Mouse (Mus musculus) brain, embryonic 18.5 days (tissue): ENCODE data around the gene Cdk5rap3.

Source experiments
- DNase-seq: peaks from one replicate; pipeline ENCODE4 v3.0.0-alpha.2; 2012; ENCODE audit warnings: low read depth, low spot score

Gene Cdk5rap3

DNA sequence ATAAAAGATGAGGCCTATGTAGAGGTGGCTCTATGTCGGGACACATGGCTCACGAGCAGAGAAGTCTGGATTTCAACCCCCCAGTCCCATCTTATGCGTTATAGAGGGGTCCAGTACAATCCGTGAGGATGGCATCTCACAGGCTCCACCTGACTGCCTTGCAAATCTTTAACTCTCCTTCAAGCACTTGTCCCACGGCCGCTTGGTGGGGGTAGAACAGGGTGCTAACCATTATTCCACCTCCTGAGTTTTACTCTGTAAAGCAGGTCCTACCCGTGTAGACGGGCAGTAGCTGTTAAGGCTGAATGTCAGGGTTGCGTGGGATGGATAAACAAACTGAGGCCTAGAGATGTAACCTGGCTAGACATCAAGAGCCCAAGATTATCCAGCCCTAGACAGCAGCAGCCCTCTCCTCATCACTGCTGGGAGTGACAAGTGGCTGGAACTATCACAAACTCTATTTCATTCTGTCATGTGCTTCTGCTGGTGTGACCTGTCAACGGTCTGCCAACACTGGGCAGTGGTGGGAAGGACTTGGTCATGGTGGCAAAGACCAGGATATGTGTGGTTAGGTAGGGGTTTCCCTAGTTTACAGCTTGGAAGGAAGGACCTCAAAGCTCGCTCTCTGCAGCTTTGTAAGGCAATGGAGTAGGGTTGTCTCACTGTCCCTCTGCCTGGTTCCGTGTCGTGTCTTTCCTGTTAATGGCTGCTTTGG lies 17.4 kb upstream of the Cdk5rap3 start:
- DNase-seq, result no peak

DNA sequence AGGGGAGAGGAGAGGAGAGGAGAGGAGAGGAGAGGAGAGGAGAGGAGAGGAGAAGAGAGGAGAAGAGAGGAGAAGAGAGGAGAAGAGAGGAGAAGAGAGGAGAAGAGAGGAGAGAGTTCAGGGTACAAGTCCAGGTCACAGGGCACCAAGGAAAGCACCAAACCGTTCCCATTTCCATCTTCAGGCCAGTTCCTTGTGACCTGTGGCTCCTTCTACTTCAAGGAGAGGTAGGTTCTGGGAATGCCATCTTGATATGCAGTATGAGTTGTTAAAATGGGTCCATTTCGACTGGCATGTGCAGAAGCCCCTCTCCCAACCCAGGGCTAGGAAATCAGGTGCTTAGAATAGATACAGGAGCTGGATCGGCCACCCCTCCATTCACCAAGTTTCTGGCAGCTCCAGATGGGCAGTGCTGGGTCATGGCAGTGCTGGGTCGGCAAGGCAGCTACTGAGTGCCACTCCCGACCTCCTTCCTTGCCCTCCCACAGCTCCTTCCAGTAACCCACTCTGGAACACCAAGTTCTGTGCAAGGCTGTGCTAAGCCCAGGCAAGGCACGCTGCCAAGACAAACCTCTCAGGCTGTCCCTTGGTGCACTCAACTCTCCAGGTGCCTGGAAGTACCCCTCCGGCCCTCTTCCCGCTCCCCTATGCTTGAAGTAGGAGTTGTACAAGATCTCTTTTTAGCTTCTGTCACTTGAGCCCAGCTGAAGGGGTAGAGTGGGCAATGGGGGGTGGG lies 15.2 kb upstream of the Cdk5rap3 start:
- no peak for DNase-seq

DNA sequence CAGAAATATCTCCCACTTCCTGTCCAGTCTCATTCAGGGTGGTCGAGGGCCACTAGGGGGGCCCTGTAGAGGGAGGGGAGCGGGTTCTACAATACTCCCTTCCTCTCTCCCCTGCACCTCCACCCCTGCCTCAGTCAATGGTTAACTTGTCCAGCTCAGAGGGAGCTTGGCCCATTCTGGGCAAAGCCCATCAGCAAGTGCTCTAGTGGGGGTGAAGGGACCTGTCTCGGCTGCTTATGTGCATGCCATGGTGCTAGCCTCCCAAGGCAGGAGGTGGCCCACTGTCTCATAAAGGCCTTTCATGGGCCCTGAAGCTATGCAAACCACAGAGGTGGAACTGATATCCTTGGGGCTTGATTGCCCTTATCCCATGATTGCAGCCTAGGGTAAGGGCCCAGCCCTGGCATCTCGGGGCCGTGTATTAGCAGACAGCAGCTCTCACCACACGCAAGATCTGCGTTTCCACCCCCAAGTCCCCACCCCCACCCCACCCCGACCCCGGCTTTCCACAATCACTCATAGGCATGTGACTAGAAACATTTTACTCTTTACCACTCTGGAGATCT lies 13.6 kb upstream of the Cdk5rap3 start:
- no peak for DNase-seq

DNA sequence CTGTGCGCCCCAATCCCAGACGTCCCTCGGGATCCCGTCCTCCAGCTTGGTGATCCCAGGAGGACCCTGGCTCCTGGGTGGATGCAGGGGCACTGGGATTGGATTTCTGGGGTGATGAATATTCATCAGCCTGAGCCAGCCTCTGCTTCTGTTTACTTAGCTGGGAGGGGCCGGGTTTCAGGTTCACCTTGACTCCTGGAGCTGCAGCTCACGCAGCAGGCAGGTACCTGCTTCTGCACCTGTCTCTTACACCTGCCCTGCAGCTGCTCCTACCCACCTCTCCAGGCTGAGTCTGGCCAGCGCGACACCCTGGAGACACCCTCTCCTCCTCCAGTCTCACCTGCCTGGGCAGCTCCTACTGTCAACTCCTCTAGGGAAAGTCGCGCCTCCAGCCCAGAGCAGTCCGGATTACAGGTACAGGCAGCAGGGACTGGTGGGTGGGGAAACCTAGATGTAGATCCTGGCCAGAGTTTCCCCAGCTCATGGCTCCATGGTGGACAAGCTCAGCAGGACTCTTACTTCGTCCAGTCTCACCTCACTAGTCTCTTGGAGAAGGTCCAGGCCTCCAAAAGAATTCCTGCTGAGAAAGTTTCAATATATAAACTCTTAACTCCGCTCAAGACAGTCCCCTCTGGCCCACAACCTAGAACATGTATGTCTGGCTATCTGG lies 12.9 kb upstream of the Cdk5rap3 start:
- no peak for DNase-seq

DNA sequence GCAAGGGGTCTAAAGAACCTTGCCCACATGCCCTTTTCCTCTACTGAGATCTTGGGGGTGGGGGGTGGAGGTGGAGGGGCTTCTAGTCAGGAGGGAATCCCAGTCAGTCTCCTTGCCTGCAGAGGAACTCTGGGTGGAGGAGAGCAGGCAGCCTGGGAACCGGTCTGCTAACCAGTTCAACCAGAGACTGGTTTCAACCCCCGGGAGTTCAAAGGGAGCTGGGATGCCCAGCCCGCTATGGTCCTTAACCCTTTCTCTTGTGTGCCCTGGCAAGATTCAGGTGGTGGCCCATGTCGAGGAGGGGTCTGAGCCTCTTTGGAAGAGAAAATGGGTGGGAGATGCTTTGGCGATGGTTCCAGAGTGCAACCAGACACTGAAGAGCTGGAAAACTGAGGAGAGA lies 12.4 kb upstream of the Cdk5rap3 start:
- no peak for DNase-seq

DNA sequence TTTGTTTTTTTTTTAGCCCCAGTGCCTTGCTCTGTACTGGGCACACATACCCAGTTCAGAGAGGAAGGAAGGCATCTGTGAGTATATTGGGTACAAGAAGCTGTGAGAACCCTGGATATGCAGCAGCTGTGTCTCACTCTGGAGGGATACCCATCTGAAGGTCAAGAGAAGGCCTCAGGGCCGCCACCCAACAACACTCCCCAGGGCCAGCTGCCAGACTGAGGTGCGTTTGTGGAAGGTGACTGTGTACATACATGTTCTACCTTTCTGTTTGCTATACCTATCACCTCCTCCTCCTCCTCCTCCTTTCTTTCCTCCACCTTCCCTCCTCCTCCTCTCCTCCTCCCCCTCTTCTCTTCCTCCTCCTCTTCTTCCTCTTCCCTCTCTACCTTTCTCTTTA lies 11.8 kb upstream of the Cdk5rap3 start, which contains the start of gene Prr15l:
Gene Prr15l, plus strand, starts transcription at position 17 of the 400 bp plus-strand sequence.
- DNase-seq, result no peak

DNA sequence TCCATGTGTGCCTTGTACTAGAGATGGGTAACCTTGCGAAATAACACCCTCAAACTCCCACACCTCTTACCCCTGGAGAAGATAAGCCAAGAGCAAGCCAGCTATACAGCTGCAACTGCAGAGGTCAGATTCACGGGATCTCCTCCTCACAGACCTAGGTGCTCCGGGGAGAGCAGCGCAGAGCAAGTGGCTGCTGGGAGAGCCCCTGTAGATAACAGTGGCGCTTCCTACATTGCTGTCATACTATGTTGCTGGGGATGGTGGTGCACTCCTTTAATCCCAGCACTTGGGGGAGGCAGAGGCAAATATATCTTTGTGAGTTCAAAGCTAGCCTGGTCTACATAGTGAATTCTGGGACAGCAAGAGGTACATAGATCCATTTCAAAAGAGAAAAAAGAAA lies 10.3 kb upstream of the Cdk5rap3 start:
- DNase-seq, result no peak

DNA sequence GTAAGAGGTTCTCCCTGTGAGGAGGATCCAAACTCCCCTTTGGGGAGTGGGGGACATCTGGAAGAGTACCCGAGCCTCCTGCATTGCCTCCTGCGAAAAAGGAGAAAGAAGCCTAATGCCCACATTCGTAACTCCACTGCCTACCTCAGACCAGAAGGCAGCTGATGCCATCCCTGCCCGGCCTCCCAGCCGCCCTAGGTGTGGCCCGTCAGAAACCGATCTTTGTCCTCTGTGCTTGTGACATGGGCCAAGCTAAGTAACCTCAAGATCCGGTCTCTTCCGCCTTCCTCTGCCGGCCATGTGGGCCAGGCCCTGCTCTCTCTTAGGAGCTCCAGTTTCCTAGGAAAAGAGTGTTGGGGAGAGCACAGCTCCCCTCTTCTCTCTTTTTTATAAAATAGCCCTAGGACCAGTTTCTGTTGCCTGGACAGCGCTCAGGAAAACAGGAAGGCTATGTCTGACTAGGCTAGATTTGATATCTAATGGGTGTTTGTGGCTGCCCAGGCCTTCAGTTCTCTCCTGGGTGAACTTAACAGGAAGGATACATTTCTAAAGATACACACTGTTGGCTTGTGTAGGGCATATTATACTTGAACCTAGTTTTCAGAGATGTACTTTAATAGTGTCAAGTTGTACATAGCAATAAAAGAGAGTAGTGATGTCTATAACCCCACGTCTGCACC lies 9.3 kb upstream of the Cdk5rap3 start:
- DNase-seq, result no peak

DNA sequence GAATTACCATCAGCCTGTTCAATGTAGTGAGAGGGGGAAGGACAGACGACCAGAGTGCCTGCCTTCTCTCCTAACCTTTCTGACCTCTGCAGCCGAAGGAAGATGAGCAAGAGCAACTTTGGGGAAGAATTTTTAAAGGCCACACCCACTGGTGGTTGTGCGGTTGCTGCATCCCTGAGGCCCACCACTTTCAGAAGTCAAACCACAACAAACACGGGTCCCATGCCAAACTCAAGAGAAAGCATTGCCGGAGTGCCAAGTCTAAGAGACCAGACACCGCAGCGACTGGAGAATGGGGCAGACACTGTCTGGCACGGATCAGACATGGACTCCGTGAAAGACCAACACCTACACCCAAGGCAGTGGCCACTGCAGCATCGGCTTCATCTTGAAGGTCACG lies 8.6 kb upstream of the Cdk5rap3 start:
- DNase-seq, result no peak

DNA sequence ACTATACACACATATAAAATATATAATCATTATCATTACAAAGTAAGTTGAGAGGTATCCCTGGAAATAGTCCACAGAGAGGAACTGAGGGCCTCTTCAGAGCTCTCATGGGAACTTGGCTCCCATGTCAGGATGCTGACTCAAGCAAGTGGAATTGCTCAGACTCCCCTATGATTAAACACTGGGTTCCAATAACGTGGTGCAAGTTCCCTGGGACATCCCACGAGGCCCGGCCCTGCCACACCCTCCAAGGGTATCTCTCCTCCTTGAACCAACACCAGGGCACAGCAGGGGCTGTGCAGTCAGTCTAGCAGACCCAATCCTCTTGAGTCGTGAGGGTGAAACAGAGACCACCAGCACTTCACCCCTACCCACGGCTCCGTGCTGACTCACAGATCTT lies 2.7 kb upstream of the Cdk5rap3 start:
- DNase-seq, result no peak

DNA sequence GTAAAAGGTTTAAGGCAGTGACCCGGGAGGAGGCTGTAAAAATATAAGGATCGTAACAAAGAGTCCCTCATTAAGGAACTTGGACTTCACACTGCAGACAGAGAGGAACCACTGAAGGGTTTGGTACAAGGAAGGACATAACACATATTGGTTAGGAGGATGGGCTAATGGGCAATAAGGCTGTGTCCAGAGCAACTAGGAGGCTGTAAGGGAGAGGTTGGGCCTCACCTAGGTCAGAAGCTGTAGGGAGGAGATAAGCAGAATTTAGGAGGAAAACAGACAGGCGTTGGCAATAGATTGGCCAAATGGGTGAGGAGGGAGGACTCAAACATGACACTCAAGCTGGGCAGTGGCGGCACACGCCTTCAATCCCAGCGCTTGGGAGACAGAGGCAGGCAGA lies 1.1 kb upstream of the Cdk5rap3 start:
- DNase-seq, result no peak

DNA sequence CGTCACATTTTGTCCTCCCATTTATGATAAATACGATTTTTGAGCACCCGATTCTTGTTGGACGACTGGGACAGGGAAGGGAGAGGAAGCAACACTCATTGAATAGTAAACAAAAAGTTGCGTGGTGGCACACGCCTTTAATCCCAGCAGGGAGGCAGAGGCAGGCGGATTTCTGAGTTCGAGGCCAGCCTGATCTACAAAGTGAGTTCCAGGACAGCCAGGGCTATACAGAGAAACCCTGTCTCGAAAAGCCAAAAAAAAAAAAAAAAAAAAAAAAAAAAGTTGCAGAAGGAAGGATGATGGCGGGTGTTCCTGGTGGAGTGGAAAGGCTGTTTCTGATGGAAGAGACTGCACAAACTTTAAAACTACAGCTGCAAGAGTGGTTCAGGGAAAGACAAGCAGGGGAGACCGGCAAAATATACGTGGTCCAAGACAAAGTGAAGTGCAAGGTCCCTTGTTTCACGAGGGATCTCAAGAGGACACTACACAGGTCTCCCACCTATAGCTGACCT lies 645 bp upstream of the Cdk5rap3 start:
- no peak for DNase-seq

DNA sequence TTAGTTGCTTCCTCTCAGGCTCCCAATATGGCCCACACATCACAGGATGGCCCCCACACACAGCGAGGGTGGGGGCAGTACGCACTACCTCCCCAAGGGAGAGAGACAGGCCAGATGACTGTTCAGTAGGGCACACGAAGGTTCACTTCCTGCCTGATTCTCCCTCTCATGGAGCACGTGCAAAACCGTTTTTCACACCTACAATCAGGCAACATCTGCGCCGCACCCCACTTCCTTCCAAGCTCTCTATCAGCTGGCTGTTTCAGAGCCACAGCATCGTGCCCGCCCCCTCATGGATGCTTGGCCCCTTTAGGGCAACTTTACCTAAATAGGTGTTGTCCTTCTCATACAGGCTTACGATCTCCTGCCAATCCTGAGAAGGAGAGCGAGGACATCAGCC lies 3.6 kb downstream of the Cdk5rap3 start:
- no peak for DNase-seq

DNA sequence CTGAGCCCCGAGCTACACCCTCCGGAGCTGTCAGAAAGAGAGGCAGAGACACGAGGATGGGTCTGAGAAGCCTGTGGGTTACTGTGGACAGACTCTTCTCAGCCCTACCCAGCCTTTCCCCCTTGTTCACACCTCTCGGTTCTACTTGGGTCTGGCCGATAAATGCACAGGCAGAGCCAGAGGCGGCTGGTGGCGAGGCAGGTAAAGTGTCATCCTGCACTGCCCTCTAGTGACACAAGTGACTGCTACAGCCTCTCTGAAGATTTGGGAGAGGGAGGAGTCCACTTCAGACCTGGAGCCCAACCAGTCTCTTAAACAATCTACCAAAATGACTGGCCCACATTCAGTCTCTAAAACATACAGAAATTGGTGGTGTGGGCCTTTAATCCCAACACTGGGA lies 6.3 kb downstream of the Cdk5rap3 start:
- no peak for DNase-seq

DNA sequence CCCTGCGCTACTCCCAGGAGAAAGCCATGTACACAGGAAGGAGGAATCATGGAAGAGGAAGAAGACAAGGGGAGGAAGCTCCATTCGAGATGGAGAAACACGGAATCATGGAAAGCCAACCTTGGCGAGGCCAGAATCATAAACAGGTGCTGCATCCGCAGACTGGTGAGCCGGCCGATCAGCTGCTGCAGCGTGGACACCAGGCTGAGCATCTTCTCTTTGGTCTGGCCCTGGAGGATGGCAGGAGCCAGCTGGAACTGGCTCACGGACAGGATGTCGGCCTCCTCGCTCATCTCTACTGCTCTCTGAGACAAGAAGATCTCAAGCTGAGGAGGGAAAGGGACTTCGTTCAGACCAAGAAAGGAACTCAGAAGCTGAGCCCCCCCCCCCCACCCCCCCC lies 7.7 kb downstream of the Cdk5rap3 start:
- no peak for DNase-seq

DNA sequence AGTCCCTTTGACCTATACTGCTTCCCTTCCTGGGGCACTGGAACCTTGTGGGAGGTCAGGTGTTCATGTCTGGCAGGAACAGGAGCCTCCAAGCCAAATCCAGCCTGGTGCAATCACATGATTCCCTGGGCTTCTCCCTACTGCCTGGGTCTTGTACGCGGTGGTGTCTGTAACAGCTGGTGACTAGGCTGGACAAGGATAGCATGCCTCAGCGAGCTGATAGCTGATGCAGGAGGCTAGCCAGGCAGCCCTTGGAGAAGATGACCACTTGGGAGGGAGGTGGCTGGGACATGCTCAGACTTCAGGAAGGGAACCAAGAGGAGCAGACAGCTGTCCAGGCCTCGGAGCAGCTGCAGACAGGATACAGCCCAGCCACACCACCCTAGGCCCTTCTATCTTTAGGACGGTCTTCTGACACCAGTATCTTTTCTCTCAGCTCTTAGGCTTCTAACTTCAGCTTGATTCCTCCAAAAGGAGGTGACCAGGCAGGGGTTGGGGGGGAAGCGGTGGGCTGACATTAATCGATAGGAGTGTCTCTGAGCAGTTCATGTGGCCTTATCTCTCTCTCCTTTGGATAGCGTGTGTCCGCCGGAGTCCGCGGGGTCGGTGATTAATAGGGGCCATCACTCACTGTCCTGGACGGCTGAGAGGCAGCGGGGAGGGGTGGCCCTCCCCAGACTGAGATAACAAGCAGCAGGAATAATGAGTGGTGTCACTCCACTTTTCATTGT lies 9.7 kb downstream of the Cdk5rap3 start:
- DNase-seq, result no peak

DNA sequence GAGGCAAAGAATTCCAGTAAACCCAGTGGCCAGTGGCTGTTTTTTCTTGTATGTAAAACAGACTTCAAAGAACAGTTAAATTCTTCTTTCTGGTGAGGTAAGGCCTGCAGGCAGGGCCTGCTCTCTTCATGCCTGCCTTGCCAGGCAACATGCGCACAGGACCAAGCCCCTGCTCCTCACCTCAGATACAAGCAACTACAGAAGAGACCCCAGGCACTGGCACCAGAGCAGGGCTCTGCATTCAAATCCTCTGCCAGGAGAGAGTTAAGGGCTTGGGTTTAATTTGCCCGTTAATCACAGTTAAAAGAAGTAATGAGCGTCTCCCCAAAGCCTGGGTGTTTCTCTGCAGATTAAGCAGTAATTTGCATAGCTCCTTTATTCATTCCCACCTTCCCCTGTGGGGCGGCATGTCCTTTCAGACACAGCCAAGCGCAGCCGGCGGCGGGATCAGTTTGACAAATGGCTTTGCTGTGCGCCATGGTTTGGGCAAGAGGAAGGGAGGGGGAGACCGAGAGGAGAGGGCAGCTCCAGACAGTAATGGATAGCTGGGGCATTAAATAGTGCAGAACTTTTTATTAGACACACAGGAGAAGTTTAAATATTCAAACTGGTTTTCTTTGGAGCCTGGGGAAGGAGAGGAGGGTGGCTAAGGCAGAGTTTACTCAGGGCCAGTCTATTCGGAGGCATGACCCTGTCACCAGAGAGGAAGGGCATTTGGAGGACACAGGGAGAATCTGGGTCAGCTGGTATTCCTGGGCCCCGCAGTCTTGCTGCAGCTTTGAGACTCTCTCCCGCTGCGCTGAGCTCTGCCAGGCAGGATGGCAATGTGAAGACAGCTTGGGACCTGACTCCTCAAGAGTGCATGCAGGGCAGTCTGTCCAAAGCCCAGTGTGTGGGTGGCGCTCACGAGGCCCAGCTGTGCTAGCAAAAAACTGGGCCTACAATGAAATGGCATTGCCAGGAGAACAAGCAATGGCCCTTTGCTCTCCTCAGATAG lies 13.4 kb downstream of the Cdk5rap3 start:
- peak; percentile 62 for DNase-seq

DNA sequence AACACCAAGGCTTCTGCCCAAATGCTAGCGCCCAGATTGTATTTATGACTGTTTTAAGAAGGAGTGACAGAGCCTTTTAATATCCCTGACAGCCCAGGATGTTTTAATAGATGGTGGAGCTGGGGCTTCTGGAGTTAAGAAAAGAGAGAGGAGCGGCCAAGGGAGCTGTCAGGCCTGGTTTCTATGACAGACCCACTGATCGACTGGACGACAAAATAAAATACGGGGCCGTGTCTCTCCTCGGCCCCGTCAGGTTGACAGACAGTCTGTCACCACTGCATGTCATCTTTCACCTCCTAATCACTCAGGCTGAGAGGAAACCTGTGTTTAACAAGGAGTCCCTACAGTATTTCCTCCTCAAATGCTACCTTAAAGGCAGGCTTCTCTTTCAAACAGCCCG lies 15.0 kb downstream of the Cdk5rap3 start:
- DNase-seq, result no peak

DNA sequence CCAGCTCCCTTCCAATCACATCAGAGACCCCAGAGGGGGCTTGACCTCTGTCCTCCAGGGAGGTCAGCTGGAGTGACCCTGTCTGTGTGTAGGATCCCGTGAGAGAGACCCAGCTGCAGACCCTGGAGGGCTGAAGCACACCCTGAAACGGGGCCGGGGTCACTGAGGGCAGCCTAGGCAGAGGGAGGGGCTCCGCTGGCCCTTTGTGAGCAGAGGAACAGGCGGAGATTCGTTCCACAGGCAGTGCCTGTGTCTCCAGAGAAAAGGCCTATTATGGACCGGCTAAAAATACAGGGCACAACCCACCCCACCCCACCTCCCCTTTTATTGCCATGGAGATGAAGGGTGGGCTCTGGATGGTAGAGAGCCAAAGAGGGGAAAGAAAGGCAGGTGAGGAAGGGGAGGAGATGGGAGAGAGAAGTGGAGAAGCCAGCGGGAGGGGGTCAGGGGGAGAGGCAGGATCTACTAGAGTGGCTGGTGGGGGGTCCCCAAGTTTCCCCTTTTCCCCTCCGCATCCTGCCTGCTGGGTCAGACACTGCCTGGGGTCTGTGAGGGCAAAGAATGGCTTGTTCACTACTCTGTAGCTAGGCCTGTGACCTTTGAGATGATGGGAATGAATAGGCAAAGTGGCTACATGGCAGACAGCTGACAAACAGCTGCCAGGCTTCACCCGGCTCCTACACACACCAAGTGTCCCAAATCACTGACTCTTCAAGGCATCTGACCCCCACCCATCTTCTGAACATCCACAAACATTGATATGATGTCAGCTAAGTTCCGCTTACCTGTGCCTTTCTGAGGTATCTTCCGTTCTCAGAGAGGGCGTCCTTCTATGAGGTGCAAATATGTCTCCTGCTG lies 16.6 kb downstream of the Cdk5rap3 start:
- no peak for DNase-seq
